Mouse (Mus musculus) limb, embryonic 15.5 days (tissue): ENCODE results near the gene Agpat3. TPM values are rescaled to one million over a fixed set of nuclear protein-coding genes. Genes with fewer than 3 reads are reported as not detected.

Source experiments
- ATAC-seq: fragments of 200-750 bp; cut with Nextera tagmentation; 2 replicates; pipeline ENCODE4 v1.8.0; 2017; ENCODE audit warnings: low read depth, moderate TSS enrichment; ENCODE audit not compliant: insufficient number of reproducible peaks, low FRiP score, low TSS enrichment
- H3K27ac ChIP-seq: fragments of 300-500 bp; sonication (generic); 2 replicates; pipeline ENCODE4 v1.5.1; 2015; ENCODE audit warnings: moderate library complexity, mild to moderate bottlenecking, inconsistent platforms
- H3K27me3 ChIP-seq: fragments of 300-500 bp; sonication (generic); 2 replicates; pipeline ENCODE4 v1.6.1; 2015; ENCODE audit warnings: inconsistent platforms
- H3K36me3 ChIP-seq: fragments of 300-500 bp; sonication (generic); 2 replicates; pipeline ENCODE4 v1.6.1; 2015; ENCODE audit warnings: inconsistent platforms
- H3K4me1 ChIP-seq: fragments of 300-500 bp; sonication (generic); 2 replicates; pipeline ENCODE4 v1.6.1; 2015; ENCODE audit warnings: inconsistent platforms
- H3K4me2 ChIP-seq: fragments of 300-500 bp; sonication (generic); 2 replicates; pipeline ENCODE4 v1.6.1; 2015; ENCODE audit warnings: mild to moderate bottlenecking, inconsistent platforms
- H3K4me3 ChIP-seq: fragments of 300-500 bp; sonication (generic); 2 replicates; pipeline ENCODE4 v1.5.1; 2015; ENCODE audit warnings: mild to moderate bottlenecking, inconsistent platforms
- H3K9ac ChIP-seq: fragments of 300-500 bp; sonication (generic); 2 replicates; pipeline ENCODE4 v1.6.1; 2015; ENCODE audit warnings: inconsistent platforms
- H3K9me3 ChIP-seq: fragments of 300-500 bp; sonication (generic); 2 replicates; pipeline ENCODE4 v1.6.1; 2016; ENCODE audit warnings: inconsistent platforms
- WGBS: fragments of 180-500 bp; shearing (Covaris S2); methylation state at CpG from one replicate; pipeline ENCODE4 v1.1.7; 2015; 5-methylcytosine and 5-hydroxymethylcytosine counted together
- polyA plus RNA-seq: library from polyadenylated mRNA; unstranded; fragments of >200 nt; fragmentation: Nextera tagmentation; extraction: Ambion mirVana; gene quantifications from 2 replicates; pipeline ENCODE4 v1.2.1, GENCODE M21; 2015

Agpat3 gene
- polyA plus RNA-seq, 1 experiment from 2014 or later, result 111 TPM

DNA sequence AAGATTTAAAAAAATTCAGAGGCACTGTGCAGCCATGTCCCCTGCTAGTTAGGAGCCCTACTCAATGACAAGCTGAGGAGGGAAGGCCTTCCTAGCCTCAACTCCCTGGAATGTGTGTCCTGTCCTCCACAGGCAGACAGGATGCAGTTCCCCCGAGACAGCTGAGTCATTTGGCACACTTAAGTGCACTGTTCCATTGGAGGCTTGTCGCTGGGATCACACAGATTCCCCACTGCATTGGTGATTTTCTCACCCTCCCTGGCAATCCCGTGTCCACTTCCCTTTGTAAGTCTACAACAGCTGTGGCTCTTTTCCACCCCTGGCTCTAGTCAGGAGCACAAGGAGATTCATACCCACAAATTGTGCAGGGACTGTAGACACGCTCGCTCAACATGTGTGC is 14.1 kb downstream of the Agpat3 start:
- Histone ChIP-seq H3K4me3 (no peak overlapping the region), H3K36me3 (peaks cover 7% of the 10 kb centered on the region; the same call in 1 of the 2 replicates)
- 56% methylated on average over 5 of the region's 5 CpGs for WGBS

DNA sequence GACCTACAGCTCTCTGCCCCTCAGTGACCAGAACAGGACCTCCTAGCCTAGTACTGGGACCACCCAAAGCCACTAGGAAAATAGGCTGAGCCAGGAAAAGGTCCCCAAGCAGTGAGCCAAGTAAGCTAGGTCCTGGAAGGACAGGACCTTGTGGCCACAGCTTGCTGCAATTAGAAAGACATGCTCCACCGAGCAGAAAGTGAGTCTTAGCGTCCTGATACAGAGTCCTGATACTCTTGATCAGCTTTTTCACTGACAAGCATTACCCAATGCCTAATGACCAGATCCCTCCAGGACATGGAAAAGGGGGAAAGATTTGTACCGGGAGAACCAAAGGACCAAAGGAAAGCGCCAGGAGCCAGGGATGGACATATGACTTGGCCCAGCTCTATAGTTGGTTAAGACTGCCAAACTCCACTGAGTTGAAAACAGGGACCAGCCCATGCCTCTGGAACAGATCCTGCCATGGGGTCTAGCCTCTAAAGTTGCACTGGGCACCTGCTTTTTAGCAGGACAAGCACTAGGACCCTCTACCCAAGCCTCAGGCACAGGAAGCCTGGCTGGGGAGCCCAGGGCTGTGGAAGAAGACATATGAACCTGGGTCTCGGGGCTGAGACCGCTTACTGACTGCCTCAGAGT is 17.2 kb downstream of the Agpat3 start:
- Histone ChIP-seq H3K9ac (no peak overlapping the region), H3K27ac (0 out of 2 replicates have a peak overlapping the region, but pooled peaks have one; percentile 27), H3K36me3 (peaks cover 7% of the 10 kb centered on the region; the same call in 1 of the 2 replicates), H3K4me3 (no peak overlapping the region), H3K4me2 (no peak overlapping the region), H3K9me3 (no peaks in the 10 kb centered on the region), H3K4me1 (peaks cover 5% of the 10 kb centered on the region), H3K27me3 (no peaks in the 10 kb centered on the region)
- 72% methylated on average over 6 of the region's 6 CpGs for WGBS
- ATAC-seq, result no peak

More for the DNA sequence above, 14.1 kb downstream of the Agpat3 start:
- Histone ChIP-seq H3K4me2 (no peak overlapping the region), H3K9me3 (no peaks in the 10 kb centered on the region), H3K27ac (no peak overlapping the region), H3K27me3 (no peaks in the 10 kb centered on the region), H3K4me1 (peaks cover 5% of the 10 kb centered on the region), H3K9ac (no peak overlapping the region)
- no peak for ATAC-seq

DNA sequence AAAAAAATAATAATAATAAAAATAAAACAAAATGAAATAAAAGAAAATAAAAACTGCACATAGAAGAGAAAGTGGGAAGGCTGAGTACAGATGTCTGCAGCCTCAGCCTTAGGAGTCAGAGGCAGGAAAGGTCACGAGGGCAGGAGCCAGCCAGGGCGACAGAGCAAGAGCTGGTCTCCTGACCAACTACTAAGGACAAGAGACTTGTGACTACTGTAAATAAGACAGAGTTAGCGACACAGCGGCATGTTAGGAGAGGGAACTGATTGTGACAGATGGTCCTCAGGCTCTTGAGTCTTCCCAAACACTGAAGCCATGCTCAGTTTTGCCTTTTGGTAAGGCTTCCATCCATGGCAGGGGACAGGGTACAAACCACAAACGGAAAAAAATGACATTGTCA is 20.7 kb downstream of the Agpat3 start:
- no peak overlapping the region for H3K9ac ChIP-seq
- no peak overlapping the region for H3K4me3 ChIP-seq
- no peak for ATAC-seq
- H3K9me3 ChIP-seq, result no peaks in the 10 kb centered on the region
- no peak overlapping the region for H3K27ac ChIP-seq
- WGBS, result 88% methylated on average over 5 of the region's 5 CpGs
- H3K36me3 ChIP-seq, result peaks cover 7% of the 10 kb centered on the region
- H3K27me3 ChIP-seq, result no peaks in the 10 kb centered on the region
- no peak overlapping the region for H3K4me2 ChIP-seq
- peaks cover 5% of the 10 kb centered on the region for H3K4me1 ChIP-seq

DNA sequence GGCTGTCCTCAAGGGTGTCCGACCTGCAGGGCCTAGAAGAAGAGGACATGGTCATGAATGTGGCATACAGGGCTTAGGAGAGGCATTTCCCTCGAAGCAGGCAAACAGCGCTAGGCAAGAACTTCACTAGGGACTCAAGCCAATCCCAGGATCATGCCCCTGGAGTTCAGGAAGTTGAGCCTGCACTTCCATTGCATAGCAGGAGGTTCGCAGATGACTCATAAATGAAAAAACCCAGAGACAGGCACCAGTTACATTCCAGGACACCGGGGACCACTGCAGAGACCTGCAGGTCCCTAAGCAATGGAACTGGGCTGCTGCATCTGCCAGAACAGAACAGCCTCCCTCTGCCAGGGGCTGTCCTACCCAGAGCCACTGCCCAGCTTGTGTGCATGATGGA is 23.0 kb downstream of the Agpat3 start:
- Histone ChIP-seq H3K27me3 (no peaks in the 10 kb centered on the region), H3K9me3 (no peaks in the 10 kb centered on the region), H3K27ac (no peak overlapping the region), H3K4me1 (no peaks in the 10 kb centered on the region; the same call in 1 of the 2 replicates), H3K4me2 (no peak overlapping the region), H3K36me3 (peaks cover 15% of the 10 kb centered on the region), H3K9ac (no peak overlapping the region), H3K4me3 (no peak overlapping the region)
- 80% methylated on average over 5 of the region's 5 CpGs for WGBS
- ATAC-seq, result no peak

DNA sequence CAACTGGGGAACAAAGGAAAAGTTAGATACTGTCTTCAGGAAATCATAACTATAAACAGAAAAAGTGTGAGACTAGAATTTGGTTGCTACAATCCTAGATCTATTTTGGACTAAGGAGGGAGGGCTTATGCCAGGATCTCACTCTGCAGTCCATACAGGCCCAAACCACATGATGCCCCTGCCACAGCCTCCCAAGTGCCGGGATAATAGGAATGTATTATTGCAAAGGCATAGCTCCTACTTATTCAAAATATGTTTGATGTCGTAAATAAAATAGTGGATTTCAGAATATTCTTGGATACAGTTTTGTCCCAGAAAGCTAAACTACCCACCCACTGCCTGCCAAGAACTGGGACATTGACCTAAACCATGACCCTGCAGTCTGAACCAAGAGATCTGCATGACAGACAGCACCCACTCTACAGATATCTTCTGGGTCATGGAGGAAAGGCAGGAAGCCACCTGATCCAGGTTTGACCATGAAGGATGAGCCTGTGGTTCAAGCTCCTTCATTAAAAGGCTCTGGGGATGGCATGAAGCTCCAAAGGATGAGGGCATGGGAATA is 24.2 kb downstream of the Agpat3 start:
- WGBS, result 91% methylated on average over 2 of the region's 2 CpGs
- H3K9me3 ChIP-seq, result no peaks in the 10 kb centered on the region
- H3K4me3 ChIP-seq, result no peak overlapping the region
- H3K9ac ChIP-seq, result no peak overlapping the region
- peaks cover 20% of the 10 kb centered on the region for H3K36me3 ChIP-seq
- H3K27ac ChIP-seq, result no peak overlapping the region
- H3K27me3 ChIP-seq, result no peaks in the 10 kb centered on the region
- H3K4me2 ChIP-seq, result no peak overlapping the region
- no peak for ATAC-seq
- H3K4me1 ChIP-seq, result 0 out of 2 replicates have a peak, but pooled peaks cover 3% of the 10 kb centered on the region

DNA sequence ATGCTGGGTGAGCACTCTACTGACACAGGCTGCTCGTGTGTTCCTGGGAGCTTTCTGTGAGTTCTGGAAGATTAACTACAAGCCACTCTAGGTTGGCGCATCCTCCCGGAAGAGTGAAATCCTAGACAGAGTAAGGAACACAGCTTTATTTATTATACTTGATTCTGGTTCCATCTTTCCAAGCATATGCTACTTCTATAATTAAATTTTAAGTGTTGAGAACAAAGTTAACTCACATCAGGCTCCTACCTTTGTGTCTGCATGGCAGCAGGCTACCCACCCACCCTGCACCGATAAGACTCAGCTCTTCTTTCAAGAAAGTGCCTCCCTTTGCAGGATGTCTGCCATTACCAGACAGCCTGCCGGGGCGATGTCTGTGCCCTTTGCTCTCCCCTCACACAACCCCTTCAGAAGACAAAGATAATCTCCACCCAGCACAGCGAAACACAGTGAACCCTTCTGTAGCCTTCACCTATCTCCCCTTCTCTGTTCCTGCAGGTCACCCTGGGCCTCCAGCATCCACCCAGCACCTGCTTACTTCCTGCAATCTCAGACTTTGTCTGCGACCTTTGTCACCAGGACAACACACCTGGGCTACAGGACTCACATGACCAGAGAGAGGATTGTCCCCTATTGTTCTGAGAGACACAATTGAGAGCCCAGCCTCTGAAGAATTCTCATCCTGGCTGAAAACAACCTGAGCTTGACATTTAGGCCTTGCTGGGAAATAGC is 26.2 kb downstream of the Agpat3 start:
- no peak overlapping the region for H3K4me2 ChIP-seq
- peaks cover 20% of the 10 kb centered on the region for H3K36me3 ChIP-seq
- no peak overlapping the region for H3K27ac ChIP-seq
- H3K9me3 ChIP-seq, result no peaks in the 10 kb centered on the region
- no peaks in the 10 kb centered on the region for H3K27me3 ChIP-seq
- WGBS, result 83% methylated on average over 8 of the region's 8 CpGs
- no peak overlapping the region for H3K4me3 ChIP-seq
- H3K9ac ChIP-seq, result no peak overlapping the region
- 0 out of 2 replicates have a peak, but pooled peaks cover 3% of the 10 kb centered on the region for H3K4me1 ChIP-seq
- ATAC-seq, result no peak

DNA sequence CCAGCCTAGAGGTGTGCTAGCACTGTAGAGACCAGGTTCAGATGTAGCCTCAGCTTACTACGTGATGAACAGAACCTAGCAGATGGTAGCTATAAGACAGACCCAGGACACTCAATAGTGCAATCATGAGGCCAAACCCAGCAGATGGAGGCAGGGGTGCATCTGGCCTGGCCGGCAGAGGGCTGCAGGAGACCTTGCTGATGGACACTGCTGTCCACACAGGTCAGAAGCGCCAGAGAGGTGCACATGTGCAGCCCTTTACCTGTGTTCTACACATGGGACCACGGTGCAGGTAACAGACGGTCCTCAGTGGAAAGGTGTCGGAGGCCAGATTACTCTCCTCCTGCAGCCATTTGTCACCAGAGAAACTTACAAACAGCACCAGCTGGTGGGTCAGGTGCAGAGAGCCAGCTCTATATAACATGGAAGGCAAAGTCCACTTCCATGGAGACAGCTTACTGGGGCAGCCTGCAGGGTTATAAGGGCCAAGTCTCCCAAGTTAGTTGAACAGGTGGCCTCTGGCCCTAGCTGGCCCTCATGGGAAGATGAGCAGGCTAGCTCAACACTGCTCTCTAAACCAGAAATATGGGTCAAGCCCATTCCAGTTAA is 27.6 kb downstream of the Agpat3 start:
- no peaks in the 10 kb centered on the region for H3K9me3 ChIP-seq
- no peaks in the 10 kb centered on the region for H3K27me3 ChIP-seq
- no peak for ATAC-seq
- H3K36me3 ChIP-seq, result peaks cover 22% of the 10 kb centered on the region
- 92% methylated on average over 6 of the region's 6 CpGs for WGBS
- H3K27ac ChIP-seq, result no peak overlapping the region
- no peak overlapping the region for H3K4me3 ChIP-seq
- no peak overlapping the region for H3K4me2 ChIP-seq
- 0 out of 2 replicates have a peak, but pooled peaks cover 6% of the 10 kb centered on the region for H3K4me1 ChIP-seq
- H3K9ac ChIP-seq, result no peak overlapping the region

DNA sequence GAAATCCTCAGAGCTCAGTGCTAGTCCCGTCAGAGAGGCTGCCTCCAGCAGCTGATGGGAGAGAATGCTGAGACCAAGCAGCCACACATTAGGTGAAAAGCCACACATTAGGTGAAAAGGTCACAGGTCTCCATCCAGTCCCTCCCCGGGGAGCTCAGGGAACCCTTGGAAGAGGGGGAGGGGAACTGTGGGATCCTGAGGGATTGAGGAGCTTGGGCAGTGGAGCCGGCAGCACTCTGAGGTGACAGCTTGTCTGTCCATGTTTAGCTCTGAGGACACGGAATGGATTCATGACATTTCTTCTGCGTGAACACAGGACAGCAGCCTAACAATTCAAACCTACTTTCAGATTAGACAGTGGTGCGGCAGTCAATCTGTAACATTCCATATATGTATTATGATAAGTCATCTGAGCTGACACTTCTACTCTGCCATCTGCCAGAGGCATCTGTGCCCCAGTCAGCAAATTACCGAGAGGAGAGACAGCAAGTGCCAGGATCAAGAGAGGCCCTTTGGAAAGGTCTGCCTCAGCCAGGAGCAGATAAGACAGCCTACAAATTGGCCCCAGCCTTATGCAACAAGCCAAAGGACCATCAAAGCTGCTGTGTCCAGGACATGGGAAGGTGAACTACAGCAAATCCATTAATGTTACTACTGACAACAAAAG is 28.9 kb downstream of the Agpat3 start:
- H3K9me3 ChIP-seq, result no peaks in the 10 kb centered on the region
- peaks cover 22% of the 10 kb centered on the region for H3K36me3 ChIP-seq
- H3K4me1 ChIP-seq, result 0 out of 2 replicates have a peak, but pooled peaks cover 6% of the 10 kb centered on the region
- H3K9ac ChIP-seq, result no peak overlapping the region
- H3K4me3 ChIP-seq, result no peak overlapping the region
- ATAC-seq, result no peak
- no peak overlapping the region for H3K4me2 ChIP-seq
- 48% methylated on average over 7 of the region's 7 CpGs for WGBS
- H3K27ac ChIP-seq, result no peak overlapping the region
- H3K27me3 ChIP-seq, result no peaks in the 10 kb centered on the region

DNA sequence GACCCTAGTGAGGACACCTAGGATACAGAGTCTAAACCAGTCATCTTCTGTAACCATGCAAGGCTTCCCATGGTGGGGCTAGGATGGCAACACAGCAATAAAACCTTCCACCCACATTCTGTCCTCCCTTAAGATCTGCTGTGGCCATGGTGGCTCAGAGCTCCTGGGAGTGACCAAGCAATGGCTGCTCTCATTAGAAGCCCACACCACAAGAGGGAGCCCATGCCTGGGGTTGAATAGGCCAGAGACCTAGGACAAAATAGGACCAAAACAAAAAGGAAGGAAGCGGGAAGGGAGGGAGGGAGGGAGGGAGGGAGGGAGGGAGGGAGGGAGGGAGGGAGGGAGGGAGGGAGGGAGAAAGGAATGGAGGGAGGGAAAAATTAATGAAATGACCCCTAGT is 29.5 kb downstream of the Agpat3 start:
- no peak overlapping the region for H3K4me3 ChIP-seq
- H3K4me2 ChIP-seq, result no peak overlapping the region
- H3K27ac ChIP-seq, result no peak overlapping the region
- peaks cover 7% of the 10 kb centered on the region; the same call in 1 of the 2 replicates for H3K4me1 ChIP-seq
- no CpG with 5 or more reads among the region's 1 CpGs for WGBS
- peaks cover 22% of the 10 kb centered on the region for H3K36me3 ChIP-seq
- H3K9me3 ChIP-seq, result no peaks in the 10 kb centered on the region
- H3K9ac ChIP-seq, result no peak overlapping the region
- ATAC-seq, result no peak
- no peaks in the 10 kb centered on the region for H3K27me3 ChIP-seq

DNA sequence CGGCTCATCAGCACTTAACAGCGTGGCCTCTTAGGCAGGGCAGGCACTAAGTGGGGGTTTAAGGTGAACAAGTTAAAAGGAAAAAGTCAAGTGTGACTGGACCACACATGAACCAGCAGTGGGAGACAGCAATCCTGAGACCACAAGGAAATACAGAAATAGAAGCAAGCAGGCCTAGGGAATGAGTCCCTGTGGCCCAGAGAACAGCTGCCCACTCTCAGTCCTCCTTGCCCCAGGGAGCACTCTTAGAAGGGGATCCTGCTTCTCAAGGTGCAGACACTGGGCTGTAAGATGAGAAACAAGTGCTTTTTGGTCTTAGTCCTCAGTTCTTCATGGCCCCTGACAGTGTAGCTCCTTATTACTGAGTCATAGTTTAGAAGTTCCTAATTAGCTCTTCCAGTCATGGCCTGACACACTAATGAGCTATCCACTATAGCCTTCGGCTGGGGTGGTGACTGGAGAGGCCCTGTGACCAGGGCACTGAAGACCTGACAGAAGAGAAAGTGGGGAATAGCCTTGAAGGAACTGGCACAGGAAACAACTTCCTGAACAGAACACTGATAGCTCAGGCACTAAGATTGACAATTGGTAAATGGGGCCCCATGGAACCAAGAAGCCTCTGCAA is 31.0 kb downstream of the Agpat3 start:
- H3K4me2 ChIP-seq, result no peak overlapping the region
- H3K27ac ChIP-seq, result peak overlapping the region; percentile 29; the same call in 1 of the 2 replicates
- peaks cover 14% of the 10 kb centered on the region for H3K4me1 ChIP-seq
- no peaks in the 10 kb centered on the region for H3K27me3 ChIP-seq
- H3K9me3 ChIP-seq, result no peaks in the 10 kb centered on the region
- no peak for ATAC-seq
- 43% methylated on average over 3 of the region's 3 CpGs for WGBS
- peaks cover 16% of the 10 kb centered on the region; the same call in 1 of the 2 replicates for H3K36me3 ChIP-seq
- no peak overlapping the region for H3K4me3 ChIP-seq
- no peak overlapping the region for H3K9ac ChIP-seq

DNA sequence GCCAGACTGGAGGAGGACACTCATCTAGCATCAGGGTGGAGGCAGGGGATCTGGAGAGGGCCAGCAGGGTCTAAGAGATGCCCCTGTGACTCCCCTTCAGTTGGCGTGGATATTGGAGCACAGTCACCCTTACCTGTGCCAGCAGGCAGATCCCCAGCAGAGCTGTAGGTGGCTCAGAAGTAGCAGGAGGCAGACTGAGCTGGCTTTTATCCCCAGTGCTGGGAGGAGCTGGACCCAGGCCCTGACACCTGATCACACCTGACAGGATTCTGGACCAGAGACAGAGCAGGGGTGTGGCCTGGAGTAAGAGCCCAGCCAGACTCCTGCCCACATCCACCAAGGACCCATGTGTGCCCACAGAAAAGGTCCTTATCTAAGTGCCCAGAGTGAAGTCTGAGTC is 31.8 kb downstream of the Agpat3 start:
- no peak for ATAC-seq
- Histone ChIP-seq H3K36me3 (peaks cover 16% of the 10 kb centered on the region; the same call in 1 of the 2 replicates), H3K9ac (no peak overlapping the region), H3K4me3 (no peak overlapping the region), H3K27me3 (no peaks in the 10 kb centered on the region), H3K9me3 (no peaks in the 10 kb centered on the region), H3K4me1 (peaks cover 14% of the 10 kb centered on the region), H3K4me2 (no peak overlapping the region), H3K27ac (peak overlapping the region; percentile 29; the same call in 1 of the 2 replicates)
- WGBS, result 93% methylated on average over 1 of the region's 1 CpGs
